Mouse (Mus musculus) cerebellum, adult 11-12 months (tissue): ENCODE measurements around the gene Vmn1r203.
"Not testable (repeated sequence)": the region's sequence is repeated elsewhere in the genome, so short reads cannot be mapped to it uniquely, and the experiment has no call there.

ENCODE experiments used
- DNase-seq: peaks from one replicate; pipeline ENCODE4 v3.0.0; 2022

Gene Vmn1r203

DNA sequence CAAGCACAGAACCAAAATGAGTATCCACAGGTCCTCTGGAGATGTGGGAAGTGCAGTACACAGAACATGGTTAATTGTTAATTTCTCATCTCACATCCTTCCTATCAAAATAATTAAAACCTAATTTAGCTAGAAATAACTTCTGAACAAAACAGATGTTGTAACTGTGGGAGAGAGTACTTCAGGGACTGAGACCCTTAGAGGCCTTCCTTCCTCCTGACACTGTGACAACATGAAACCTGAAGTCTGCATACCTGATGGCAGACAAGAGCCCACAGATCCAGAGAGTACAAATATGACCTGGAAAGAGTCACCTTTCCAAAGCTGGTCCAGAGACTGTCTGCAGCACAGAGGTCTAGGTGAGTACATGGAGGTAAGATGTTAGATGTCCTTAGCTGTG, at the start of gene Vmn1r203:
TSS of gene Vmn1r203 (plus strand) at position 301 of the 400 bp plus-strand sequence.
- no peak for DNase-seq

DNA sequence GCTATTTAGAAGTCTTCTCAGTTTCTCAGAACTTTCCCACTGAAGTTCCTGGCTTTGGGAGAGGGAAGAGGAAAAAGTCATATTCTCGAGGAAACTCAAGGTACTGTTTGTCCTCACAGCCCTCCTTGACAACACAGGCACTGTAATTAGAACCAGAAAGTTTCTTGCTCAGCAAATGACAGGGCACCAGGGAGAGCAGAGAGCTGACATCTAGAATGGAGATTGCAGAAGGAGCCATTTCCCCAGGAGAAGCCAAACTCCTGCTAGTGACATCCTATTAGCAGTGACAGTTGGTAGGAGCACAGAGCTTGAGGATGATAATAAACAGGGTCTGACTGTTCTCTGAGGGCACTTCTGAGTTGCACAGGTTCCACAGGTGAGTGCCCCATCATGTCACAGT, 46.3 kb upstream of the Vmn1r203 start, which contains the start of gene Vmn1r201:
TSS of gene Vmn1r201 (plus strand) at position 301 of the 400 bp plus-strand sequence.
- no peak for DNase-seq

DNA sequence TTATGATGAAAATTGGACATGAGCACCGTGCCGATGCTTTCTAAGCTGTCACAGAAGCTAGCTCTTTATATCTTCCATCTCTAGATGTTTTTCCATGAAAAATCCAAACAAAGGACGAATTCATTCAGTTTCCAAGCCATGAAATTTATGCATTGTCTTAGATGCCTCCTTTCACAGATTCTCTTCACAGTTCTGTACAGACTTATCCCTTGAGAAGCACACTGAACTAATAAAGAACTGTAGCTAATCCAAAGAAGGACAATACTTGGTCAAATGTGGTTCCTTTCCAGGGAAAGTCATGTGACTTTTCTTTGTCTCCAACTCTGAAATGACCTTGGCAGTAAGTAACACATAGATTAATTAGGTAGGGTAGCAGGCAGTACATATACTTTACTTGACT, 15.5 kb upstream of the Vmn1r203 start:
- DNase-seq, result no peak

DNA sequence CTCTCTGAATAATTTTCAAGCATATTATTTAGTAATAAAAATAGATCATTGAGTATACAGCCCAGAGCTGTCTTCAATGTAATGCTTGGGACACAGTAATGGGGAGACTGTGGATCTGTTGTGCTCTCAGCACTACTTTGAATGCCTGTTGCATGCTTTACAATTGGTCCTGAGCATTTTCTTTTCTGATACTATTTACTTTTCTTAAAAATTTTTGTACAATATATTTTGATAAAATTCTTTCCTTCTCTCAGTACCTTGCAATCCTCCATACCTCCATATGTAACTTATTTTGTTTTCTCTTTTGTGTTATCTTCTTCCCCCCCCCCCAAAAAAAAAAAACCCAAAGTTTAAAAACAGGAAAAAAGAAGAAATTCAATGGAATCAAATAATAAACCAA, 12.6 kb upstream of the Vmn1r203 start, which contains the start of gene Vmn1r202:
TSS of gene Vmn1r202 (minus strand) at position 101 of the 400 bp plus-strand sequence.
- DNase-seq, result no peak

DNA sequence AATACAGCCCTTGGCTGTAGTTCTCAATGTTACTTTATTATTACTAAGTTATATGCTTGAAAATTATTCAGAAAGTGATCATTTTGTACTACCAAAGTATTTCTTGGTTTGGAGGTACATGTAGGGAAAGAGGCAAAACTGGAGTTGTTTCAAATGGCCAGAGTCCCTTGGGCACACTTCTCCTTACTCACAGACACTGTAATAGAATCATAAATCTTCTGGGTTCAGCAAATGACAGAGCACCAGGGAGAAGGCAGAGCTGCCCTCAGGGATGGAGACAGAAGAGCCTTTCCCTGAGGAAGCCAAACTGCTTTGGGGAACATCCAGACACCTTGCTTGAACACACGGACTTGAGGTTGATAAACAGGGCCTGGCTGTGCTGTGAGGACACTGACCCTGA, 35.0 kb downstream of the Vmn1r203 start, which contains the start of gene Vmn1r204:
TSS of gene Vmn1r204 (plus strand) at position 301 of the 400 bp plus-strand sequence.
- DNase-seq, result not testable (repeated sequence)

- DNase-seq, result not testable (repeated sequence)
Observed at GRCm38 (mm10) chr13:22574911-22575310, 57.0 kb downstream of the Vmn1r203 start.
